Mouse (Mus musculus) midbrain, embryonic 14.5 days (tissue): ENCODE measurements around the gene Prkci. TPM values are rescaled to one million over a fixed set of nuclear protein-coding genes. Genes with fewer than 3 reads are reported as not detected.

ENCODE experiments used
- ATAC-seq: fragments of 200-750 bp; cut with Nextera tagmentation; 2 replicates; pipeline ENCODE4 v1.8.0; 2017; ENCODE audit warnings: moderate number of reproducible peaks, moderate library complexity; ENCODE audit not compliant: low FRiP score, low TSS enrichment
- DNase-seq: peaks from one replicate; pipeline ENCODE4 v3.0.0-alpha.2; 2015
- H3K27ac ChIP-seq: fragments of 300-500 bp; sonication (generic); replicated peaks from 2 replicates; pipeline ENCODE4 v1.5.1; 2014; ENCODE audit warnings: mild to moderate bottlenecking, low read depth, low read length, moderate library complexity
- H3K27me3 ChIP-seq: fragments of 300-500 bp; sonication (generic); 2 replicates; pipeline ENCODE4 v1.6.1; 2014; ENCODE audit warnings: low read length, control low read depth, mixed read lengths; ENCODE audit not compliant: control insufficient read depth, insufficient read depth
- H3K36me3 ChIP-seq: fragments of 300-500 bp; sonication (generic); 2 replicates; pipeline ENCODE4 v1.6.1; 2014; ENCODE audit warnings: low read length, control low read depth; ENCODE audit not compliant: control insufficient read depth, insufficient read depth
- H3K4me1 ChIP-seq: fragments of 300-500 bp; sonication (generic); 2 replicates; pipeline ENCODE4 v1.6.1; 2014; ENCODE audit warnings: mild to moderate bottlenecking, antibody characterized with exemption, low read length, control low read depth; ENCODE audit not compliant: control insufficient read depth, insufficient read depth
- H3K4me2 ChIP-seq: fragments of 300-500 bp; sonication (generic); 2 replicates; pipeline ENCODE4 v1.6.1; 2014; ENCODE audit warnings: mild to moderate bottlenecking, low read length, moderate library complexity
- H3K4me3 ChIP-seq: fragments of 300-500 bp; sonication (generic); replicated peaks from 2 replicates; pipeline ENCODE4 v1.5.1; 2014; ENCODE audit warnings: low read depth, low read length
- H3K9ac ChIP-seq: fragments of 300-500 bp; sonication (generic); replicated peaks from 2 replicates; pipeline ENCODE4 v1.6.1; 2014; ENCODE audit warnings: mild to moderate bottlenecking, low read length, moderate library complexity
- H3K9me3 ChIP-seq: fragments of 300-500 bp; sonication (generic); 2 replicates; pipeline ENCODE4 v1.6.1; 2016; ENCODE audit warnings: low read length, control low read depth, mixed read lengths; ENCODE audit not compliant: control insufficient read depth
- WGBS: fragments of 180-500 bp; shearing (Covaris S2); extraction: QIAGEN DNeasy Blood & Tissue Kit; methylation state at CpG from one replicate; pipeline ENCODE4 v1.1.7; 2014; 5-methylcytosine and 5-hydroxymethylcytosine counted together
- polyA plus RNA-seq: library from polyadenylated mRNA; unstranded; fragments of >200 nt; fragmentation: Nextera tagmentation; extraction: Ambion mirVana; gene quantifications from 2 replicates; pipeline ENCODE4 v1.2.1, GENCODE M21; 2014

Prkci gene
- polyA plus RNA-seq, 1 experiment from 2014 or later, result 34.4 TPM

GRCm38 (mm10) chr3:31001048-31001676 is 5.6 kb downstream of the Prkci start:
- H3K27ac ChIP-seq, result no peak overlapping the region
- H3K36me3 ChIP-seq, result no peaks in the 10 kb centered on the region
- WGBS, result 55% methylated on average over 3 of the region's 3 CpGs
- no peak overlapping the region for H3K9ac ChIP-seq
- no peak overlapping the region for H3K4me2 ChIP-seq
- H3K27me3 ChIP-seq, result no peaks in the 10 kb centered on the region
- no peak overlapping the region for H3K4me3 ChIP-seq
- DNase-seq, result no peak
- ATAC-seq, result no peak
- H3K4me1 ChIP-seq, result peaks cover 13% of the 10 kb centered on the region; the same call in 1 of the 2 replicates
- H3K9me3 ChIP-seq, result no peaks in the 10 kb centered on the region

- WGBS, result 74% methylated on average over 6 of the region's 6 CpGs
- no peak overlapping the region for H3K4me3 ChIP-seq
- no peaks in the 10 kb centered on the region for H3K4me1 ChIP-seq
- H3K27ac ChIP-seq, result no peak overlapping the region
- ATAC-seq, result no peak
- H3K36me3 ChIP-seq, result no peaks in the 10 kb centered on the region
- no peaks in the 10 kb centered on the region for H3K27me3 ChIP-seq
- H3K9ac ChIP-seq, result no peak overlapping the region
- H3K4me2 ChIP-seq, result no peak overlapping the region
- H3K9me3 ChIP-seq, result no peaks in the 10 kb centered on the region
- no peak for DNase-seq
These were observed 9.0 kb downstream of the Prkci start for GRCm38 (mm10) chr3:31004320-31005209.

- no peaks in the 10 kb centered on the region for H3K27me3 ChIP-seq
- ATAC-seq (no peak), DNase-seq (no peak)
- no peak overlapping the region for H3K4me3 ChIP-seq
- 89% methylated on average over 2 of the region's 2 CpGs for WGBS
- H3K4me2 ChIP-seq, result no peak overlapping the region
- H3K9me3 ChIP-seq, result no peaks in the 10 kb centered on the region
- no peak overlapping the region for H3K27ac ChIP-seq
- peaks cover under 1% of the 10 kb centered on the region; the same call in 1 of the 2 replicates for H3K36me3 ChIP-seq
- no peak overlapping the region for H3K9ac ChIP-seq
- peaks cover 6% of the 10 kb centered on the region; the same call in 1 of the 2 replicates for H3K4me1 ChIP-seq
These were observed 18.8 kb downstream of the Prkci start for GRCm38 (mm10) chr3:31014374-31014773.

DNA sequence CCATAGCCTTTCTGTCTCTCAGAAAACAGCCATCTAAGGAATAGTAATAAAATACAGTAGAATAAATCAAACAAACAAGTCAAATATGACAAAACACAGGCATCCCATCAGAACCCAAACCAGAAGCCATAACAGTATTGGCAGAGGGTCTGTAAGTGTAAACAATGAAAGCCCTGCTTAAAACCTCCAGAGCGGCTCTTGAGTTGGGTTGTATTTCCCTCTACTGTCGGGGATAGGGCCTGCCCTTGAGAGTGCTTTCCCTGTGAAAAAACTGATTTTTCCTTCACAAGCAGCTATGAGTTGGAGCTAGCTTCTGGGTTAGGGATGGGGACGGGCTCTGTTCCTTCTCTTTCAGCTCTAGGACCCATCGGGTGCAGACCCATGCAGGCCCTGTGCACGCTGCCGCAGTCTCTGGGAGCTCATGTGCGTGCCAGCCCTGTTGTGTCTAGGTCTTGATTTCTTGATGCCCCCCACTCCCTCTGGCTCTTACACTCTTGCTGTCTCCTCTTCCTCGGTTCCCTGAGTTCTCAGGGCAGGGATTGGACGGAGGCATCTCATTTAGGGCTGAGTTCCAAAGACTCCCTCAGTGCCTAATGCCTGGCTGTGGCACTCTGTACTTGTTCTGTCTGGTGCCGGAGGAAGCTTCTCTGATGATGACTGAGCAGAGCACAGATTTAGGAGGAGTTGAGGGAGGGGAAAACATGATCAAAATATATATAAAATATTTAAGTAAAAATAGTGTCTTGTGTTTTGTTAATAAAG is 20.3 kb downstream of the Prkci start:
- ATAC-seq (no peak), DNase-seq (no peak)
- Histone ChIP-seq H3K4me3 (no peak overlapping the region), H3K9me3 (no peaks in the 10 kb centered on the region), H3K4me1 (peaks cover 6% of the 10 kb centered on the region; the same call in 1 of the 2 replicates), H3K27me3 (no peaks in the 10 kb centered on the region), H3K36me3 (peaks cover 8% of the 10 kb centered on the region; the same call in 1 of the 2 replicates), H3K9ac (no peak overlapping the region), H3K4me2 (no peak overlapping the region), H3K27ac (no peak overlapping the region)
- WGBS, result 78% methylated on average over 10 of the region's 10 CpGs

- 39% methylated on average over 9 of the region's 9 CpGs for WGBS
- H3K9me3 ChIP-seq, result no peaks in the 10 kb centered on the region
- no peaks in the 10 kb centered on the region for H3K27me3 ChIP-seq
- no peak overlapping the region for H3K4me2 ChIP-seq
- no peak overlapping the region for H3K4me3 ChIP-seq
- ATAC-seq (no peak), DNase-seq (no peak)
- no peak overlapping the region for H3K9ac ChIP-seq
- H3K27ac ChIP-seq, result no peak overlapping the region
- H3K36me3 ChIP-seq, result peaks cover 8% of the 10 kb centered on the region; the same call in 1 of the 2 replicates
- H3K4me1 ChIP-seq, result peaks cover 6% of the 10 kb centered on the region; the same call in 1 of the 2 replicates
These were observed 21.1 kb downstream of the Prkci start for GRCm38 (mm10) chr3:31016594-31017196.

DNA sequence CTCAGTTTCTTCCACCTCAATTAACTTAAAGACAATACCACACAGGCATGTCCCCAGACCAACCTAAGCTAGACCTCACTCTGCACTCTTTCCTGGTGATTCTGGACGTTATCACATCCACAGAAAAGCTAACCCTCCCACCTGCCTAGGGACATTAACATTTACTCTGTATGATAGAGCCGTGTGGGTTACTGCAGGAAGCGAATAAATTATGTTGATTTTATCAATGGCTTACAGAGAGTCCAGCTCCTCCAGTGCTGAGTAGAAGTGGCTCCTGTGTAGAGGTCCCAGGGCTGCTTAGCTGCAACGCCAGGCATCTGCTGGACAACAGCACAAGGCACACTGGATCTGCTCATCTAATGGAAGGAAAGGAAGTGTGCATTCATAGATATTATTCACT is 22.1 kb downstream of the Prkci start:
- Histone ChIP-seq H3K36me3 (peaks cover 8% of the 10 kb centered on the region; the same call in 1 of the 2 replicates), H3K4me1 (peaks cover 6% of the 10 kb centered on the region; the same call in 1 of the 2 replicates), H3K27ac (no peak overlapping the region), H3K4me2 (no peak overlapping the region), H3K4me3 (no peak overlapping the region), H3K9me3 (no peaks in the 10 kb centered on the region), H3K27me3 (no peaks in the 10 kb centered on the region), H3K9ac (no peak overlapping the region)
- ATAC-seq, result no peak
- 29% methylated on average over 4 of the region's 4 CpGs for WGBS
- no peak for DNase-seq

DNA sequence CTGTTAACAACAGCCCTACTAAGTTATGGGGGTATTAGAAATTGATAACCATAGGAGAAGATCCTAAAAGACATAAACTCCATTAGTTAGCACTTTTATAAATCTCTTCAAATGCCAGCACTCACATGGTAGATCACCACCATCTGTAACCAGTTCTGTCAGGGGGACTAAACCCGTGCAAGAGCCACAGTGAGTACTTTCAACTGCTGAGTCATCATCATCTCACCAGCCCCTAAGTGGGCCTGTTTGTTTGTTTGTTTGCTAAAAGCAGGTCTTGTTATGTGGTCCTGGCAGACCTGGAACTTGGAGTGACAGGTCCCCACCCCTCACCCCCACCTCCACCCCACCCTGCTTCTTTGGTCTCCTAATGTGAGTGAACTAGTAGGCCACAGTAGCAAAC is 23.7 kb downstream of the Prkci start:
- Histone ChIP-seq H3K4me3 (no peak overlapping the region), H3K27ac (no peak overlapping the region), H3K27me3 (no peaks in the 10 kb centered on the region), H3K9me3 (no peaks in the 10 kb centered on the region), H3K36me3 (peaks cover 8% of the 10 kb centered on the region; the same call in 1 of the 2 replicates), H3K9ac (no peak overlapping the region), H3K4me2 (no peak overlapping the region), H3K4me1 (peaks cover 6% of the 10 kb centered on the region; the same call in 1 of the 2 replicates)
- WGBS, result 93% methylated on average over 1 of the region's 1 CpGs
- no peak for ATAC-seq
- DNase-seq, result no peak

DNA sequence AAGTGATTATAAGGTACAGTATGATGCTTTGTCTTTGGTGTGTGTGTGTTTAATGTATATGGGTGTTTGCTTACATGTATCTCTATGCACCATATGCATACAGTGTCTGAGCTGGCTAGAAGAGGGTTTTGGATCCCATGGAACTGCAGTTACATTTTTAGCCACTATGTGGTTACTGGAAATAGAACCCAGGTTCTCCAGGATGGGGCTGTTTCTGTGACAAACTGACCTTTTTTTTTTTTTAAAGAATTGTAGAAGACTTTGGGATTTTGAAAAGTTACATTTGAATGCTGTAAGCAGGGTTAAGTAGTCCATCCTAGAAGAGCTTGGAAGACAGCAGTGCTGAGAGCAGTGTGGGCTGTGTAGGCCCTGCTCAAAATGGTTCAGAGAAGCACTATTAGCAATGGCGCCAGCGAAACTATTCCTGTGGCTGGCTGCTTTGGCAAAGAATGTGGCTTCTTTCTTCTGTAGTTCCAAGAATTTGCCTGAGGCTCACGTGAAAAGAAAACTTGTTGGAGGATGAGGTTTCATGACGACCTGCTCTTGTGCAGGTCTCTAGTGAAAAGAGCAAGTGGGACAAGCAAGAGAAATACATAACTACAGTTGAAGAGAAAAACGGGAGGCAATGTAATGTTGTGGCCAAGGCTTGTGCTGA is 24.4 kb downstream of the Prkci start:
- Histone ChIP-seq H3K4me2 (no peak overlapping the region), H3K27me3 (no peaks in the 10 kb centered on the region), H3K9ac (no peak overlapping the region), H3K9me3 (no peaks in the 10 kb centered on the region), H3K36me3 (peaks cover 8% of the 10 kb centered on the region; the same call in 1 of the 2 replicates), H3K27ac (no peak overlapping the region), H3K4me3 (no peak overlapping the region), H3K4me1 (peaks cover 6% of the 10 kb centered on the region; the same call in 1 of the 2 replicates)
- DNase-seq (no peak), ATAC-seq (no peak)
- 89% methylated on average over 5 of the region's 5 CpGs for WGBS
